Mouse (Mus musculus): Measurements from ENCODE around the gene Greb1.

DNA sequence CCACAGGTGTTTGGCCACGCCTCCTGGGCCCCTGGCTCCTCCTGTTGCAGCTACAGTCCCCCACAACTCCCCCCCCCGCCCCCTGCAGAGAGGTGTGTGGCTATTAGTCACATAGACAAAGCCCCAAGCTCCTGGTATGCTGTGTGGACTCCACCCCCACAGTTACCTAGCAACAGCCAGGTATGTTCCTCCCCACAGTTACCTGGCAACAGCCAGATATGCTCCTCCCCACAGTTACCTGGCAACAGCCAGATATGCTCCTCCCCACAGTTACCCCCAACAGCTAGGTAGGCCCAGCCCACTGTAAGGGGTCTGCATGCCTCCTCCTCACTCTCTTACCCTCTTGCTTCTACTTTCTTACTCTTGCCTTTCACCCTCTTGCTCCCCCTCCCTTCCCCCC is 135.7 kb downstream of the Greb1 start:
- TF ChIP-seq MYOG (IDR thresholded peaks at IDR 0.05; ENCODE audit: control insufficient read depth in 1 of 3, insufficient read depth in 1 of 3, insufficient read length in 2 of 3, low read depth in 2 of 3) (no peak), POLR2A (IDR thresholded peaks at IDR 0.05; ENCODE audit: insufficient read length, low read depth) (no peak)

Data from myocyte (in vitro differentiated cells).